Mouse (Mus musculus) central nervous system, embryonic 18 days (tissue): ENCODE results near the gene Slc44a3. TPM values are rescaled to one million over a fixed set of nuclear protein-coding genes. Genes with fewer than 3 reads are reported as not detected.

Experiments used
- polyA plus RNA-seq: library from polyadenylated mRNA; depleted of rRNA; stranded (reverse); fragments of >200 nt; gene quantifications from 2 replicates; pipeline ENCODE4 v1.2.3, GENCODE M21; 2012; rRNA removed

Slc44a3 gene
- polyA plus RNA-seq, result 0.28 and 0.45 TPM in 2 replicates

GRCm38 (mm10) chr3:121532176-121532575, at the start of gene Slc44a3:
Slc44a3 (minus strand) TSS chr3:121532404.

DNA sequence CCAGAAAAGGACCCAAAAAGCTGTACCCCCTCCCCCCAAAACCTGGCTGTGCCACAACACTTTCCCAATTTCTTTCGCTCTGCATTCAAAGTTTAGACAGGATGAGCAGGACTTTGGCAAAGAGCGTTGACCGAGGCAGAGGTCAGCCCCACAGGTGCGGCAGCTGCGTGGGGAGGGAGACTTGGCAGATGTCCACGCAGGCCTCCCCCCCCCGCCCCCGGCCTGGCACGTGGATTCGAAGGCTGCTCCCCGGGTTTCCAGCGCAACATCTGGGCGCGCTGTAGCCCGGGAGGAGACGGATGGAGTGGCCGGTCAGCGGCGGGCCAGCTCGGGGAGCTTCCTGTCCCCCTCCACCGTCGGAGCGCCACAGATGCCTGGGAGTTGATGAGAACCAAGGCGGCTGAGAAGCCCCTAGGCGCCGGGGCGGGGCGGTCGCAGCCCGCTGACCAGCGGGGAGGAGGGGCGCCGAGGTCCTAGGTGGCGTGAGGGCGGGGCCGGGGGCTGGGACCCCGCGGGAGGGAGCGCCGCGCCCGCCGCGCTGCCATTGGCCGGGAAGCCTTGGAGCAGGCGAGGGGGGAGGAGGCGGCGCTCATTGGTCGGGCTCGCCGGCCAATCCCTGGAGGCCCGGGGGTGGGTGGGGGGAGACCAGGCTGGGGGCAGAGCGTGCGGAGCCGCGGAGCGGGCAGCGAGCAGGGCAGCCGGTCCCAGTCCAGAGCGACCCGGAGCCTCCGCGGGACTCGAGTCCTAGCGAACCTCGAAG, 106.2 kb downstream of the Slc44a3 start, which contains the start of gene Cnn3:
Gene Cnn3, plus strand, starts transcription at position 637 of the 760 bp plus-strand sequence.

Other genes with a start within 250 kb of the Slc44a3 start
- 5.7 and 5.9 TPM in 2 replicates for gene Tmem56, start 249.3 kb downstream of the Slc44a3 start, polyA plus RNA-seq
- gene Alg14, start 240.6 kb downstream of the Slc44a3 start, polyA plus RNA-seq, result 21.5 and 22.2 TPM in 2 replicates
- 286 and 308 TPM in 2 replicates for gene Cnn3, start 105.9 kb downstream of the Slc44a3 start, polyA plus RNA-seq
- gene 4930432M17Rik, start 138.4 kb upstream of the Slc44a3 start, polyA plus RNA-seq, result not detected in 2 replicates
- gene F3, start 191.1 kb upstream of the Slc44a3 start, polyA plus RNA-seq, result 10.9 and 11.5 TPM in 2 replicates